Mouse (Mus musculus): ENCODE results near the gene Josd1.

DNA sequence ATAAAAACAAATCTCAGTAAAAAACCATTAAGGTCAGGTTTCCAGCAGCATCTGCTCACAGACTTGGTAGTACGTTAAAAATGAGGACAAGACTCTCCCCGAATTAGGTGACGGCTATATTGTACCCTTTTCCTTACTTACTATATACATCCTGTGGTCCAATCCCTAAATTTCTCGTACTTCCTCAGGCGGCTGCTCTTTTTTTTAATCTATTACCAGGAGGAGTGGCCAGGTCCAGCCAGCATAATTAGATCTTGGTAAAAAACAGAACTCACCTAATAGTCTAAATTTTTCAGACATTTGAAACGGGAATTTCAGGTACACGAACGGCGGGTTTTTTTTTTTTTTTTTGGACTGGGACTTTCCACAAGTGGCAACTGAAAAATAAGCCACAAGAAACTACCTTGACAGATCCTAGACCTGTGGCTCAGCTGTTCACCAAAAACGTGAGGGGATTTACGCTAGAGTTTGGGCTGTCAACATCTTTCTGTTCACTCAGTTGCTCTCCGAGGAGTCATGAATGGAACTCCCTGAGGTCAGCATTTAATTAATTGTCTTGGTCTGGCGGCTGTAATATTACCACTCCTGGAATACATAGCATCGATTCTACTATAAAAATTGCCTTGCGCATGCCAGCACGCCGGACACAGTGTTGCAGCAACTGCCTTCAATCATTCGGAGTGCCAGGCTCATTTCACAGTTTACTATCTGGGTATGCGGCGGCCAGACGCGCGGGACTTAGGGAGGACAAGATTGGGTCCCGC is 2.1 kb upstream of the Josd1 start:
- no peak for TF ChIP-seq POLR2A (IDR thresholded peaks at IDR 0.05; ENCODE audit: low read depth, low read length)
- no peak for TF ChIP-seq CTCF (IDR thresholded peaks at IDR 0.05; ENCODE audit: extremely low read depth, insufficient read length, insufficient replicate concordance, low read depth, low read length)

Data from small intestine, adult 2 months (tissue).